Mouse (Mus musculus): ENCODE results near the gene 9430015G10Rik. TPM values are rescaled to one million over a fixed set of nuclear protein-coding genes. Genes with fewer than 3 reads are reported as not detected.

9430015G10Rik gene
- polyA plus RNA-seq, 1 experiment, result 8.3 TPM

DNA sequence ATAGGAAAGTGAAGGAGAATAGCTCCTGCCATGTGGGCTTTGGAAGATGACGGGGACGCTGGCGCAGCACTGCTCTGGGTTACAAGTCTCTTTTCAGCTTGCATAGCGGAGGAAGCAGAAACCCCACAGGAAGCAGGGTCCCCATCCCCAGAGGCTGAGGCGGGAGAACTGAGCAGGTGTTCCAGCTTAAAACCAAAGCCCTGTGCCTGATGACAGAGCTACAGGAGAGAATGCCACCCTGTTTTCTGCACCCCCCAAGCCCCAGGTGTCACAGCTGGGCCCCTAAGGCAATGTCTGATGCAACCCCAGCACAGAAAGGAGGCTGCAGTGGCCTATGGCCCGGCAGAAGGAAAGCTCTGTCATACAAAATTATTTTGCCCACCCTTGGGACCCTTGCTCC, 39.5 kb upstream of the 9430015G10Rik start:
- TF ChIP-seq CTCF (IDR thresholded peaks at IDR 0.05; ENCODE audit: extremely low read depth, insufficient read length, insufficient replicate concordance, low read depth, low read length) (no peak), POLR2A (IDR thresholded peaks at IDR 0.05; ENCODE audit: low read depth, low read length) (no peak)
- 77% methylated on average over 6 of the region's 6 CpGs for WGBS
- Histone ChIP-seq H3K36me3 (ENCODE audit: control insufficient read depth, insufficient read depth, low read length) (no peaks in the 10 kb centered on the region), H3K4me3 (ENCODE audit: low read depth, low read length) (no peak overlapping the region), H3K27me3 (ENCODE audit: control insufficient read depth, insufficient read depth, low read length) (no peaks in the 10 kb centered on the region), H3K4me1 (ENCODE audit: control insufficient read depth, insufficient read depth, insufficient read length, low read length) (peaks cover 11% of the 10 kb centered on the region; the same call in 1 of the 2 replicates), H3K27ac (ENCODE audit: insufficient read depth, low read depth, low read length) (no peak overlapping the region)

GRCm38 (mm10) chr4:156070716-156071115, 39.1 kb upstream of the 9430015G10Rik start:
- 93% methylated on average over 2 of the region's 2 CpGs for WGBS

GRCm38 (mm10) chr4:156076911-156077382, 32.8 kb upstream of the 9430015G10Rik start:
- peak overlapping the region; percentile 76 for H3K4me3 ChIP-seq (ENCODE audit: low read depth, low read length)
- TF ChIP-seq CTCF (IDR thresholded peaks at IDR 0.05; ENCODE audit: extremely low read depth, insufficient read length, insufficient replicate concordance, low read depth, low read length), result peak; percentile 23; the same call in 1 of the 2 replicates
- no peak for TF ChIP-seq POLR2A (IDR thresholded peaks at IDR 0.05; ENCODE audit: low read depth, low read length)
- H3K27ac ChIP-seq (ENCODE audit: insufficient read depth, low read depth, low read length), result peak overlapping the region; percentile 93
- H3K36me3 ChIP-seq (ENCODE audit: control insufficient read depth, insufficient read depth, low read length), result no peaks in the 10 kb centered on the region
- 2% methylated on average over 8 of the region's 8 CpGs for WGBS
- peaks cover 22% of the 10 kb centered on the region for H3K4me1 ChIP-seq (ENCODE audit: control insufficient read depth, insufficient read depth, insufficient read length, low read length)
- H3K27me3 ChIP-seq (ENCODE audit: control insufficient read depth, insufficient read depth, low read length), result no peaks in the 10 kb centered on the region

More at GRCm38 (mm10) chr4:156070716-156071115, 39.1 kb upstream of the 9430015G10Rik start:
- Histone ChIP-seq H3K4me3 (ENCODE audit: low read depth, low read length) (no peak overlapping the region), H3K27ac (ENCODE audit: insufficient read depth, low read depth, low read length) (no peak overlapping the region), H3K36me3 (ENCODE audit: control insufficient read depth, insufficient read depth, low read length) (no peaks in the 10 kb centered on the region), H3K4me1 (ENCODE audit: control insufficient read depth, insufficient read depth, insufficient read length, low read length) (peaks cover 7% of the 10 kb centered on the region; the same call in 1 of the 2 replicates), H3K27me3 (ENCODE audit: control insufficient read depth, insufficient read depth, low read length) (no peaks in the 10 kb centered on the region)
- TF ChIP-seq CTCF (IDR thresholded peaks at IDR 0.05; ENCODE audit: extremely low read depth, insufficient read length, insufficient replicate concordance, low read depth, low read length) (no peak), POLR2A (IDR thresholded peaks at IDR 0.05; ENCODE audit: low read depth, low read length) (no peak)

DNA sequence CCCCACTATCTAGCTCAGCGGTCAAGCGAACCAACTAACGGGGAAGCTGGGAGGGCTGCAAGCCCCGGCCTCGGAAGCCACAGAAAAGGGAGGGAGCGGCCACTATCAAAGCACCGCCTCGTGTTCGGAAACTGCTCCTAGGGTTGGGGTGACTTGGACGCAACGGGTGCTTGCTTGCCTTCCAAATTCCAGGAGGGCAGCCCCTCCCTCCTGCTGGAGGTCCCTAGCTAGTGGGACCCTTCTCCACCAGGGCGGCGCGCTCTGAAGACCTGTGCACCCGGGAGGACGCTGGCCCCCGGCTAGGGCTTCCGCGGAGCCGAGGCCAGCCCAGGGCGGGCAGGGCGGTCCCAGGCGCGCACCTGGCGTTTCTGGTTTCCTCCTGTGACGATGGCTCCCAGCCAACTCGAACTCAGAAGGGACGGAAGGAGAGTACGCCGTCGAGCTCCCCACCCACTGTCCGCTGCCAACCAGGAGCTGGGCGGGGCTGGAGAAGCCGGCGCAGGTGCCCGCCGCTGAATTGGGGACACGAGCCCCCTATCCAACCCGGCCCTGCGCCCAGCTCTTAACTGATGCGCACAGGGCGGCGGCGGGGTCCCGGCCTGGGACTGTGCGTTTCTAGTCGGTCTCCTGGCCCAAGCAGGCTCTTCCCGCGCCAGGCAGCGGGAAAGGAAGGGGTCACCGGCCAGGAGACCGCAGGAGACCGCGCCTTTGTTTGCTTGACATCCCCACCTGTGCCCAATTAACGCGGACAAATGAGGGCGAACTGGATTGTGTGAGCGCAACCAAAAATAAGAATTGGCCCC, 32.1 kb upstream of the 9430015G10Rik start:
- Histone ChIP-seq H3K36me3 (ENCODE audit: control insufficient read depth, insufficient read depth, low read length) (no peaks in the 10 kb centered on the region), H3K27me3 (ENCODE audit: control insufficient read depth, insufficient read depth, low read length) (no peaks in the 10 kb centered on the region), H3K27ac (ENCODE audit: insufficient read depth, low read depth, low read length) (peak overlapping the region; percentile 93), H3K4me1 (ENCODE audit: control insufficient read depth, insufficient read depth, insufficient read length, low read length) (peaks cover 22% of the 10 kb centered on the region), H3K4me3 (ENCODE audit: low read depth, low read length) (peak overlapping the region; percentile 76)
- TF ChIP-seq POLR2A (IDR thresholded peaks at IDR 0.05; ENCODE audit: low read depth, low read length) (peak; percentile 80; the same call in 1 of the 2 replicates), CTCF (IDR thresholded peaks at IDR 0.05; ENCODE audit: extremely low read depth, insufficient read length, insufficient replicate concordance, low read depth, low read length) (no peak)
- WGBS, result 1% methylated on average over 58 of the region's 58 CpGs

DNA sequence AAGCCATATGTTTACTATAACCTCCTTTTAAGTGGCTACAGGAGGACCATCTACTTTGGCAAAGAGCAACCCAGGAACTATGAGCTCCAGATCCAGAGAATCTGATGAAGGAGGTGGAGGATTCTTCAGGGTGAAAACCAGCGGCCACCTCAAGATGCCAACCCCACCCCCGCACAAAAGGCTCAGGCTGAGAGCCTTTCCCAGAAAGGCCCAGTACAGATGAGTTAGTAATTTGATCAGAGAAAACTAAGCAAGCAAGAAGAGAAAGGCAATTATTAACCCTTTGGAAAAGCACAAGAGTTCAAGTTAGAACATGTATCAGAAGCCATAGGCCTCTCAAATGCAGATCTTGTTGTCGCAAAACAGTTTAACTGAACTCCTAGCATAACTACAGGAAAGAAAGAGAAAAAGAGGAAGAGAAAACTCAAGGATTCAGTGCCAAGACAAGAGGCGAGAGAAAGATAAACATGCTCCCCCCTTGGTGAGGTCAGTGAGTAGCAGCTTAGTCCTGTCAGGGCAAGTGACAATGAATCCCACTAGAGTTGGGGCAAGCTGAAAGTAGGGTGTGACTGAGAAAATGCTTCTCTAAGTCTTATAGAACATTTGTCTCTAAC, 27.1 kb upstream of the 9430015G10Rik start:
- no peaks in the 10 kb centered on the region for H3K27me3 ChIP-seq (ENCODE audit: control insufficient read depth, insufficient read depth, low read length)
- H3K4me1 ChIP-seq (ENCODE audit: control insufficient read depth, insufficient read depth, insufficient read length, low read length), result peaks cover 16% of the 10 kb centered on the region; the same call in 1 of the 2 replicates
- no peak for TF ChIP-seq POLR2A (IDR thresholded peaks at IDR 0.05; ENCODE audit: low read depth, low read length)
- TF ChIP-seq CTCF (IDR thresholded peaks at IDR 0.05; ENCODE audit: extremely low read depth, insufficient read length, insufficient replicate concordance, low read depth, low read length), result no peak
- no peak overlapping the region for H3K27ac ChIP-seq (ENCODE audit: insufficient read depth, low read depth, low read length)
- no peaks in the 10 kb centered on the region for H3K36me3 ChIP-seq (ENCODE audit: control insufficient read depth, insufficient read depth, low read length)
- no peak overlapping the region for H3K4me3 ChIP-seq (ENCODE audit: low read depth, low read length)
- 66% methylated on average over 4 of the region's 4 CpGs for WGBS

- H3K27ac ChIP-seq (ENCODE audit: insufficient read depth, low read depth, low read length), result no peak overlapping the region
- TF ChIP-seq CTCF (IDR thresholded peaks at IDR 0.05; ENCODE audit: extremely low read depth, insufficient read length, insufficient replicate concordance, low read depth, low read length), result no peak
- no peak for TF ChIP-seq POLR2A (IDR thresholded peaks at IDR 0.05; ENCODE audit: low read depth, low read length)
- 55% methylated on average over 5 of the region's 5 CpGs for WGBS
- no peak overlapping the region for H3K4me3 ChIP-seq (ENCODE audit: low read depth, low read length)
- no peaks in the 10 kb centered on the region for H3K27me3 ChIP-seq (ENCODE audit: control insufficient read depth, insufficient read depth, low read length)
- H3K4me1 ChIP-seq (ENCODE audit: control insufficient read depth, insufficient read depth, insufficient read length, low read length), result peaks cover 12% of the 10 kb centered on the region; the same call in 1 of the 2 replicates
- H3K36me3 ChIP-seq (ENCODE audit: control insufficient read depth, insufficient read depth, low read length), result no peaks in the 10 kb centered on the region
Measured at GRCm38 (mm10) chr4:156083348-156083747, 26.4 kb upstream of the 9430015G10Rik start.

All from small intestine, adult 2 months (tissue).